13 mouse cellular contexts compared by ENCODE assay signal in genomic region chr12:25252776-25253510, GRCm38 (mm10).
DNase-seq lines count a peak whose midpoint lies in the region; TF ChIP-seq lines count a peak whose summit lies in the region.
"Had no signal": no experiment of that assay in that cellular context is flagged by ENCODE, and none has a peak within 500 bp of the region (broad histone marks: within the 10 kb centered on the region; RNA-seq: fewer than 3 reads in every experiment).

No protein-coding gene starts in this region.

- no peak for TF ChIP-seq CTCF in layer of hippocampus, adult 2 months (conservative IDR thresholded peaks at IDR 0.05)

- intact Hi-C loops in left cerebral cortex, postnatal 14 days (cut with DNase I), result no loop called here
- intact Hi-C loops in left cerebral cortex, postnatal 36 days (cut with DNase I), result no loop called here

- peak; percentile 20 to 23 for DNase-seq in left cerebral cortex, postnatal 14 days (ENCODE audit: low spot score in 2 of 2)
- DNase-seq in left cerebral cortex, postnatal 36 days (ENCODE audit: low spot score in 2 of 2), result no peak
- DNase-seq in A20 (ENCODE audit: low read depth, low spot score), result peak; percentile 49
- peak; percentile 79 for DNase-seq in kidney, adult 18-20 months
- peak; percentile 14 to 18 for DNase-seq in layer of hippocampus, adult 2 months (ENCODE audit: low spot score in 2 of 2)
- no peak for DNase-seq in thymus, adult 18-20 months
- no peak for DNase-seq in gastrocnemius, adult 8-10 months (ENCODE audit: low spot score in 2 of 2)
- DNase-seq: cerebellum, adult 8-10 months; embryo, embryonic 11 days; heart, adult 2 months; heart, postnatal 14 days; thymus, postnatal 14 days had no signal

- H3K27ac ChIP-seq in layer of hippocampus, adult 2 months, result peak overlapping the region; percentile 61; the same call in 1 of the 2 replicates
- H3K27ac ChIP-seq: heart, adult 2 months had no signal

- H3K4me3 ChIP-seq in layer of hippocampus, adult 2 months, result no peak overlapping the region
- H3K4me3 ChIP-seq: erythroblast, embryonic 14.5 days; heart, adult 2 months had no signal

Comparison
In these comparisons a context has a peak if more than half of its experiments do, and no peak if none do; other contexts are left out.
1. DNase-seq: peak in left cerebral cortex, postnatal 14 days (2 of 2), A20 (single experiment), kidney, adult 18-20 months (single experiment) and layer of hippocampus, adult 2 months (2 of 2); none in left cerebral cortex, postnatal 36 days (0 of 2), thymus, adult 18-20 months (0 of 2) and gastrocnemius, adult 8-10 months (0 of 2).